Mouse (Mus musculus): Measurements from ENCODE around the gene Mgll.

GRCm38 (mm10) chr6:88871546-88871945, 147.3 kb downstream of the Mgll start:
- no peak for TF ChIP-seq TAL1 (IDR thresholded peaks at IDR 0.05; ENCODE audit: low read length)
- no peak for TF ChIP-seq GATA1 (IDR thresholded peaks at IDR 0.05; ENCODE audit: low read length)

Measured in erythroblast, embryonic 14.5 days (primary cell).